Mouse (Mus musculus): ENCODE measurements around the gene Hoxb7.

The Hoxb7 gene

GRCm38 (mm10) chr11:96284774-96285734, 1.4 kb upstream of the Hoxb7 start:
- DNase-seq (ENCODE audit: low read depth, low spot score) = no peak

GRCm38 (mm10) chr11:96286739-96287385, 439 bp downstream of the Hoxb7 start:
- no peak for DNase-seq (ENCODE audit: low read depth, low spot score)

GRCm38 (mm10) chr11:96287411-96287810, 988 bp downstream of the Hoxb7 start:
- DNase-seq (ENCODE audit: low read depth, low spot score) = no peak

GRCm38 (mm10) chr11:96288455-96289221, 2.2 kb downstream of the Hoxb7 start:
- no peak for DNase-seq (ENCODE audit: low read depth, low spot score)

GRCm38 (mm10) chr11:96289293-96289692, 2.9 kb downstream of the Hoxb7 start:
- DNase-seq (ENCODE audit: low read depth, low spot score) = no peak

GRCm38 (mm10) chr11:96289837-96290236, 3.4 kb downstream of the Hoxb7 start:
- no peak for DNase-seq (ENCODE audit: low read depth, low spot score)

GRCm38 (mm10) chr11:96290705-96291355, 4.4 kb downstream of the Hoxb7 start:
- no peak for DNase-seq (ENCODE audit: low read depth, low spot score)

- no peak for DNase-seq (ENCODE audit: low read depth, low spot score)
These were observed 5.5 kb downstream of the Hoxb7 start, which contains the start of gene Hoxb6 for GRCm38 (mm10) chr11:96291681-96292564. TSS of gene Hoxb6 (plus strand) at chr11:96292476.

- DNase-seq (ENCODE audit: low read depth, low spot score) = no peak
These were observed 6.3 kb downstream of the Hoxb7 start for GRCm38 (mm10) chr11:96292565-96293301.

- no peak for DNase-seq (ENCODE audit: low read depth, low spot score)
These were observed 7.0 kb downstream of the Hoxb7 start for GRCm38 (mm10) chr11:96293302-96293921.

GRCm38 (mm10) chr11:96294245-96295091, 8.0 kb downstream of the Hoxb7 start:
- no peak for DNase-seq (ENCODE audit: low read depth, low spot score)

GRCm38 (mm10) chr11:96295092-96295835, 8.8 kb downstream of the Hoxb7 start:
- no peak for DNase-seq (ENCODE audit: low read depth, low spot score)

GRCm38 (mm10) chr11:96296997-96297396, 10.6 kb downstream of the Hoxb7 start:
- no peak for DNase-seq (ENCODE audit: low read depth, low spot score)

- no peak for DNase-seq (ENCODE audit: low read depth, low spot score)
These were observed 11.0 kb downstream of the Hoxb7 start for GRCm38 (mm10) chr11:96297428-96297827.

GRCm38 (mm10) chr11:96297968-96298635, 11.7 kb downstream of the Hoxb7 start:
- no peak for DNase-seq (ENCODE audit: low read depth, low spot score)

GRCm38 (mm10) chr11:96298895-96299667, 12.7 kb downstream of the Hoxb7 start:
- DNase-seq (ENCODE audit: low read depth, low spot score) = no peak
